Mouse (Mus musculus): ENCODE data around the gene Tpk1. TPM values are rescaled to one million over a fixed set of nuclear protein-coding genes. Genes with fewer than 3 reads are reported as not detected.
"Not testable (repeated sequence)": the region's sequence is repeated elsewhere in the genome, so short reads cannot be mapped to it uniquely, and the experiment has no call there.

Gene Tpk1
- polyA plus RNA-seq, 2 experiments: 3.9 to 5.8 TPM

DNA sequence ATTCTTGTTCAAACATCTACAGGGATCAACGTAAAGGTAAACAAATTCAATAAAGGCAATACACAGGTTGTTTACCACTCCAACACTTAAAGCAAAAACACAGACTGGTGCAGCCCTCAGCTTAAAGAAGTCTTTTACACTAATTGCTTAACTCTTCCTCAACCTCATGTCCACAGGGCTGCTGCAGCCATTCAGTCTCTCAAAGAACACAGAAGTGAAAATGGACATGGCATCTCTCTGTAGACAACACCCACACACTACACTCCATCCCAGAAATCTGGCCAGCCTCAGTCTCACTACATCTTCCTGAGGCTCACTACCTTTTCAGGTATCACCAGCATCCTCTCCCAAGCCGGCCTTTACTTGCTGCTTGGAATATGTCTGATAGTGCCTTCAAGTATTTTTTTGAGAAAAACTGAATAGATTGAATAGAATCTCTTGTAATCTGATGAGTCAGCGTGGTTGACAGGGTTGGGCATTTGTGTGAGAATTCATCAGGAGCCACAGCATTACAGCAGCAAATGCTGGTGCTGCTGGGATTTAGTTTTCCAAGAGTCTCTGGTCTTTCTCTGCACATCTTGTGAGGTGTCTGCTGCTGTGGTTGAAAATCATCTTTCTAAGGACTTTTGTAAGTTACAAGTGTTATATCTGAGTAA, 32.6 kb downstream of the Tpk1 start:
- Histone ChIP-seq H3K4me1 (replicated peaks; ENCODE audit: control insufficient read depth in 2 of 2, insufficient read depth in 2 of 2, low read length in 1 of 2) (peaks cover 0 to 2% of the 10 kb centered on the region in 2 experiments; a peak in 1 of 4 replicates), H3K9me3 (ENCODE audit: control insufficient read depth, low read length) (no peaks in the 10 kb centered on the region), H3K9ac (replicated peaks) (no peak overlapping the region), H3K27me3 (ENCODE audit: control insufficient read depth, insufficient read depth, low read length) (no peaks in the 10 kb centered on the region), H3K36me3 (replicated peaks; ENCODE audit: control insufficient read depth, insufficient read depth, low read depth) (no peaks in the 10 kb centered on the region), H3K4me2 (ENCODE audit: low read depth) (no peak overlapping the region), H3K4me3 (ENCODE audit: insufficient read depth in 1 of 2, low read depth in 2 of 2, low read length in 2 of 2) (no peak overlapping the region), H3K27ac (no peak overlapping the region)
- ATAC-seq (ENCODE audit: insufficient read depth): no peak
- DNase-seq (ENCODE audit: low read depth in 3 of 3, low spot score in 3 of 3): no peak
- TF ChIP-seq CTCF (IDR thresholded peaks at IDR 0.05; ENCODE audit: low read depth): no peak
- no peak for TF ChIP-seq EP300 (IDR thresholded peaks at IDR 0.05; ENCODE audit: low read depth)
- WGBS (ENCODE audit: insufficient replicate concordance): 61% methylated on average over 3 of the region's 3 CpGs

DNA sequence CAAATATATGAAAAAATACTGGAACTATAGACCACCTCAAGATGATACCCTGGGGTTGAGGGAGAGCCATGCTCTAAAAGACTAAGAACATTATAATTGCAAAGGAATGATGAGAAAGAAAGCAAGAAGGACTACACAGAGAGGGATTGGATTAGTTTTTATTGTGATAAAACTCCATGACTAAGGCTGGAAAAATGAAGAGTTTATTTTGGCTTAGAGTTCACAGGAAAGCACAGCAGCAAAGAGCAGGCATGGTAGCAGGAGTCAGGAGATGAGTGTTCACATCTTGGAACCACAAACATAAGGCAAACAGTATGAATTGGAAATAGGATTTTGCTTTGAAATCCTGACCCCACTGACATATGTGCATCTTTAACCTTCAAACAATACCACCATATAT, 33.2 kb downstream of the Tpk1 start:
- Histone ChIP-seq H3K4me3 (ENCODE audit: insufficient read depth in 1 of 2, low read depth in 2 of 2, low read length in 2 of 2) (no peak overlapping the region), H3K4me2 (ENCODE audit: low read depth) (no peak overlapping the region), H3K27ac (no peak overlapping the region), H3K27me3 (ENCODE audit: control insufficient read depth, insufficient read depth, low read length) (no peaks in the 10 kb centered on the region), H3K36me3 (replicated peaks; ENCODE audit: control insufficient read depth, insufficient read depth, low read depth) (no peaks in the 10 kb centered on the region), H3K9me3 (ENCODE audit: control insufficient read depth, low read length) (no peaks in the 10 kb centered on the region), H3K4me1 (replicated peaks; ENCODE audit: control insufficient read depth in 2 of 2, insufficient read depth in 2 of 2, low read length in 1 of 2) (peaks cover 0 to 2% of the 10 kb centered on the region in 2 experiments; a peak in 1 of 4 replicates), H3K9ac (replicated peaks) (no peak overlapping the region)
- no peak for ATAC-seq (ENCODE audit: insufficient read depth)
- no peak for TF ChIP-seq EP300 (IDR thresholded peaks at IDR 0.05; ENCODE audit: low read depth)
- no peak for TF ChIP-seq CTCF (IDR thresholded peaks at IDR 0.05; ENCODE audit: low read depth)
- DNase-seq (ENCODE audit: low read depth in 3 of 3, low spot score in 3 of 3): no peak

DNA sequence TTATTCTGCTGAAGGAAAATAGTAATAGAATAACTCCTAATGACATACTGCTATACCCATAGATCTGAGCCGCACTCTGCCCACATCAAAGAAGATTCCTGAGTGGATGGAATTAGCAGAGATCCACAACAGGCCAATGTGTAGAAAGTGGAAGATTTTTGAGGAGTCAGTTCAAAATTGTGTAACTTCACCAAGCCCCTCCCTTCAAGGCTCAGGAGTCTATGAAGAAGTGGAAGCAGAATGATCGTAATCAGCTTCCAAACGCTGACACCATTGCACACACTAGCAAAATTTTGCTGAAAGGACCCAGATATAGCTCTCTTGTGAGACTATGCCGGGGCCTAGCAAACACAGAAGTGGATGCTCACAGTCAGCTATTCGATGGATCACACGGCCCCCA, 42.6 kb downstream of the Tpk1 start:
- not testable (repeated sequence) for H3K9me3 ChIP-seq (ENCODE audit: control insufficient read depth, low read length); H3K4me1 ChIP-seq (replicated peaks; ENCODE audit: control insufficient read depth in 2 of 2, insufficient read depth in 2 of 2, low read length in 1 of 2); H3K27me3 ChIP-seq (ENCODE audit: control insufficient read depth, insufficient read depth, low read length); H3K4me2 ChIP-seq (ENCODE audit: low read depth); DNase-seq (ENCODE audit: low read depth in 3 of 3, low spot score in 3 of 3); H3K27ac ChIP-seq; ATAC-seq (ENCODE audit: insufficient read depth); H3K9ac ChIP-seq (replicated peaks); H3K4me3 ChIP-seq (ENCODE audit: insufficient read depth in 1 of 2, low read depth in 2 of 2, low read length in 2 of 2); H3K36me3 ChIP-seq (replicated peaks; ENCODE audit: control insufficient read depth, insufficient read depth, low read depth)
- 71% methylated on average over 6 of the region's 6 CpGs for WGBS (ENCODE audit: insufficient replicate concordance)

DNA sequence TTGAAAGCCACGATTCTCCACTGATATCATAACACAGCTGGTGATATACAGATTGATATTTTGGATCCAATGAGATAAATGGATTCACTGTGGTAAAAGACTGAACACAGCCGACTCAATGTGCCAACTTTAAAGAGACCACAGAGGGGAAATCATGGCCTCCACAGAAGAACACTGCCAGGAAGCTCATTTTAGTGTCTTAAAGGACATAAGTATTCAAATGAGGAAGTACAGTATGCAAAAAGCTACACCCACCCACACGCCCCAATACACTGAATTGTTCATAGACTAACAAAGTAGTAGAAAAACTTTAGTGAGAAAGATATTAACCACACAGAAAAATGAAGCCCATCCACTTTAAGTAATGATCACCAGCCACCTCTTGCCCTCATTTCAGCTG, 46.8 kb downstream of the Tpk1 start:
- H3K4me3 ChIP-seq (ENCODE audit: insufficient read depth in 1 of 2, low read depth in 2 of 2, low read length in 2 of 2): no peak overlapping the region
- H3K4me1 ChIP-seq (replicated peaks; ENCODE audit: control insufficient read depth in 2 of 2, insufficient read depth in 2 of 2, low read length in 1 of 2): no peaks in the 10 kb centered on the region
- no peaks in the 10 kb centered on the region for H3K9me3 ChIP-seq (ENCODE audit: control insufficient read depth, low read length)
- H3K9ac ChIP-seq (replicated peaks): no peak overlapping the region
- no peak for ATAC-seq (ENCODE audit: insufficient read depth)
- DNase-seq (ENCODE audit: low read depth in 3 of 3, low spot score in 3 of 3): no peak
- H3K27me3 ChIP-seq (ENCODE audit: control insufficient read depth, insufficient read depth, low read length): no peaks in the 10 kb centered on the region
- no peak overlapping the region for H3K27ac ChIP-seq
- H3K4me2 ChIP-seq (ENCODE audit: low read depth): no peak overlapping the region
- TF ChIP-seq EP300 (IDR thresholded peaks at IDR 0.05; ENCODE audit: low read depth) (no peak), CTCF (IDR thresholded peaks at IDR 0.05; ENCODE audit: low read depth) (no peak)
- WGBS (ENCODE audit: insufficient replicate concordance): 29% methylated on average over 3 of the region's 3 CpGs
- H3K36me3 ChIP-seq (replicated peaks; ENCODE audit: control insufficient read depth, insufficient read depth, low read depth): no peaks in the 10 kb centered on the region

DNA sequence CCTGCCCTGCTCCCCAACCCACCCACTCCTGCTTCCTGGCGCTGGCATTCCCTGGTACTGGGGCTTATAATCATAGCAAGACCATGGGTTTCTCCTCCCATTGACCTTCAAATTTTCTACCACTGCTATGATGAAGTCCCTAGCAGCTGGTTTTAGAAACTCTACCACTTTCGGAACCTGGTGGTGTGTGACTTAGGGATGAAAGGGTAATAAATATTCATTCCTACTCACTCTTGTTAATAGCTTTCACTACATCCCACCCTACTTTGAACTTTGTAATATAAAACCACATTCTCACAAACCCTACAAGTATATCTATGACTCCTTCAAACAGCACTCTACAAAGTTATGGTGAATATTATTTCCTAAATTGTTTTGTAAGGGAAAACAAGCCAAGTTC, 54.3 kb downstream of the Tpk1 start:
- Histone ChIP-seq H3K4me1 (replicated peaks; ENCODE audit: control insufficient read depth in 2 of 2, insufficient read depth in 2 of 2, low read length in 1 of 2) (no peaks in the 10 kb centered on the region), H3K9me3 (ENCODE audit: control insufficient read depth, low read length) (no peaks in the 10 kb centered on the region), H3K9ac (replicated peaks) (no peak overlapping the region), H3K27ac (no peak overlapping the region), H3K4me2 (ENCODE audit: low read depth) (no peak overlapping the region), H3K27me3 (ENCODE audit: control insufficient read depth, insufficient read depth, low read length) (no peaks in the 10 kb centered on the region), H3K36me3 (replicated peaks; ENCODE audit: control insufficient read depth, insufficient read depth, low read depth) (no peaks in the 10 kb centered on the region), H3K4me3 (ENCODE audit: insufficient read depth in 1 of 2, low read depth in 2 of 2, low read length in 2 of 2) (no peak overlapping the region)
- TF ChIP-seq EP300 (IDR thresholded peaks at IDR 0.05; ENCODE audit: low read depth) (no peak), CTCF (IDR thresholded peaks at IDR 0.05; ENCODE audit: low read depth) (no peak)
- no peak for ATAC-seq (ENCODE audit: insufficient read depth)
- WGBS (ENCODE audit: insufficient replicate concordance): 70% methylated on average over 2 of the region's 2 CpGs
- no peak for DNase-seq (ENCODE audit: low read depth in 3 of 3, low spot score in 3 of 3)
